Mouse (Mus musculus) lung, postnatal 0 days (tissue): ENCODE data around the gene Cd248. TPM values are rescaled to one million over a fixed set of nuclear protein-coding genes. Genes with fewer than 3 reads are reported as not detected.
A peak's percentile ranks its signal among the peaks of the same experiment; 100 is the strongest.

Source experiments
- ATAC-seq: fragments of 200-750 bp; cut with Nextera tagmentation; 2 replicates; pipeline ENCODE4 v1.8.0; 2017; ENCODE audit warnings: moderate library complexity
- DNase-seq: peaks from one replicate; pipeline ENCODE4 v3.0.0-alpha.2; 2016; ENCODE audit warnings: low spot score
- H3K27ac ChIP-seq: fragments of 300-500 bp; sonication (generic); 2 replicates; pipeline ENCODE4 v1.5.1; 2014; ENCODE audit warnings: antibody characterized with exemption, mild to moderate bottlenecking, low read length, mixed read lengths
- H3K27me3 ChIP-seq: fragments of 300-500 bp; sonication (generic); replicated peaks from 2 replicates; pipeline ENCODE4 v1.6.1; 2014; ENCODE audit warnings: low read length, mixed read lengths; ENCODE audit not compliant: insufficient read depth
- H3K36me3 ChIP-seq: fragments of 300-500 bp; sonication (generic); 2 replicates; pipeline ENCODE4 v1.6.1; 2014; ENCODE audit warnings: low read length, mixed read lengths; ENCODE audit not compliant: insufficient read depth
- H3K4me1 ChIP-seq: fragments of 300-500 bp; sonication (generic); 2 replicates; pipeline ENCODE4 v1.6.1; 2014; ENCODE audit warnings: antibody characterized with exemption, low read depth, low read length, mixed read lengths; ENCODE audit not compliant: insufficient read depth
- H3K4me2 ChIP-seq: fragments of 300-500 bp; sonication (generic); replicated peaks from 2 replicates; pipeline ENCODE4 v1.6.1; 2014; ENCODE audit warnings: low read depth, mild to moderate bottlenecking, low read length, moderate library complexity, mixed read lengths
- H3K4me3 ChIP-seq: fragments of 300-500 bp; sonication (generic); 2 replicates; pipeline ENCODE4 v1.5.1; 2014; ENCODE audit warnings: low read depth, low read length
- H3K9ac ChIP-seq: fragments of 300-500 bp; sonication (generic); replicated peaks from 2 replicates; pipeline ENCODE4 v1.6.1; 2014; ENCODE audit warnings: low read depth, mild to moderate bottlenecking
- H3K9me3 ChIP-seq: fragments of 300-500 bp; sonication (generic); 2 replicates; pipeline ENCODE4 v1.6.1; 2016; ENCODE audit warnings: low read length, mixed read lengths
- CTCF ChIP-seq: IDR thresholded peaks from 2 replicates; pipeline ENCODE4 v1.5.1; 2016; ENCODE audit warnings: antibody characterized with exemption, mild to moderate bottlenecking
- EP300 ChIP-seq: IDR thresholded peaks from 2 replicates; pipeline ENCODE4 v1.6.1; 2016; ENCODE audit warnings: antibody characterized with exemption, mild to moderate bottlenecking, control low read depth
- WGBS: fragments of 180-500 bp; shearing (Covaris S2); extraction: QIAGEN DNeasy Blood & Tissue Kit; methylation state at CpG from one replicate; pipeline ENCODE4 v1.1.7; 2014; 5-methylcytosine and 5-hydroxymethylcytosine counted together
- polyA plus RNA-seq: library from polyadenylated mRNA; unstranded; fragments of >200 nt; fragmentation: Nextera tagmentation; extraction: Ambion mirVana; gene quantifications from 2 replicates; pipeline ENCODE4 v1.2.1, GENCODE M21; 2015

Gene Cd248
- polyA plus RNA-seq, 1 experiment from 2014 or later, result 25.1 TPM

DNA sequence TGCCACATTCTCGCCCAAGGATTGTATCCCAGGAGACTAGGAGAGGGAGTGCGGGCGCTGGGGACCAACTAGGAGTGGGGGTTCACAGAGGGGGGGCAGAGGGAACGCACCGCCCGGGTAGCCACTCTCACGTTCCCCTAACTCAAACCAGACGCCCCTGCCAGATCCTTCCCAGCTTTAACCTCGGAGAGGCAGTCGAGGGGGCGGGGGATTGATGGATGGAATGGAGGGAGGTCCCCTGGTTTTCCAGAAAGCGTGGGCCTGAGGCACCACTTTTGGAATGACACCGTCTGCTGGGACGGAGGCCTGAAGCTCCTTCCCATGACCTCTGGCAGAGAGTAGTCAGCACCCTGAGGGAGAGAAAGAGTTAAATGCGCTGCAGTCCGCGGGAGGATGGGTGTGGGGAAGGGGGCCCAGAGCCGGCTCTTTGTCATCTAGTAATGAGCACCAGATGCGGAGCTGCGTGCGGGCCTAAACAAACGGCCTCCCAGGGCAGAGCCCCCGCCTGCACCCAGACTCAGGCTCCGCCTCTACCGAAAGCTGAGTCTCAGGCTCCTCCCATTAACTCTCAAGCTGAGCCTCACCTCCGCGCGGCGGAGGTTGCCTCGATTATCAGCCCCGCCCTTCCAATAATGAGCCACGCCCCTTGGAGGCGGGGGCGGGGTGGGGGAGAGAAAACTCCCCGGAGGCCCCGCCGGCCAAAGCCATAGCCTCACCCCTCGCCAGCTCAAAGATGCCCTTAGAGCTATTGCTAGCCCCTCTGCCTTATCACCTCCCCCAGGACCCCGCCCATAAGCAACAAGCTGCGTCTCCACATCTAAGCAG, 3.9 kb downstream of the Cd248 start:
- 2% methylated on average over 38 of the region's 40 CpGs for WGBS

DNA sequence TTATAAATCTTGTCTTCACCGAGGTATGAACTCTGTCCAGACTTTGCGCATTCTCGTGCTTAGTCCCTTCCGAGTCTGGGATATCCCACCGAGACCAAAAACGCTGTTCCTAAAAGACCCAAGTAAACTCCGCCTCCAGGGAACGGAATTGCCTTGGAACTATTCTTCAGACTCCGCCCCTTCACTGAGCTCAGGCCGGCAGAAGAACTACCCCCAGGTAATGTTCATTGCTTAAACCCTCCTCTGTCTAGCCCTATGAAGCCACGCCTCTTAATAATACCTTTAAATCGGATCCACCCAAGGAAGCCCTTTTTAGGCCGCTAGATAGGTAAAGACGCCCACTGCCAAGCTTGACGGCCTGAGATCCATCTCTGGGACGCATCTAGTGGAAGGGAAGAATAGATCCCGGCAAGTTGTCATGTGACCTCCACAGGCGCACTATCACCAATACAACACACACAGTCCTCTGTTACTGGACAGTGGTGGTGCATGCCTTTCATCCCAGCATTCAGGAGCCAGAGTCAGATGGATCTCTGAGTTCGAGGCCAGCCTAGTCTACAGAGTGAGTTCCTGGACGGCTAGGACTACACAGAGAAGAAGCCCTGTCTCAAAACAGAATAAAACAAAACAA, 4.6 kb downstream of the Cd248 start:
- DNase-seq (peak; percentile 60), ATAC-seq (peak; percentile 6)
- Histone ChIP-seq H3K4me3 (peak overlapping the region; percentile 41), H3K4me1 (peaks cover 7% of the 10 kb centered on the region; the same call in 1 of the 2 replicates), H3K36me3 (no peaks in the 10 kb centered on the region), H3K9ac (no peak overlapping the region), H3K27me3 (0 out of 2 replicates have a peak, but pooled peaks cover 11% of the 10 kb centered on the region), H3K4me2 (peak overlapping the region; percentile 70), H3K27ac (peak overlapping the region; percentile 11; the same call in 1 of the 2 replicates), H3K9me3 (no peaks in the 10 kb centered on the region)
- no peak for TF ChIP-seq EP300
- WGBS, result 3% methylated on average over 20 of the region's 20 CpGs

More for the DNA sequence above, 3.9 kb downstream of the Cd248 start:
- H3K36me3 ChIP-seq, result no peaks in the 10 kb centered on the region
- ATAC-seq, result peak; percentile 80
- 0 out of 2 replicates have a peak overlapping the region, but pooled peaks have one; percentile 16 for H3K9ac ChIP-seq
- peak; percentile 92 for DNase-seq
- 0 out of 2 replicates have a peak, but pooled peaks cover 11% of the 10 kb centered on the region for H3K27me3 ChIP-seq
- no peaks in the 10 kb centered on the region for H3K9me3 ChIP-seq
- H3K27ac ChIP-seq, result peak overlapping the region; percentile 11; the same call in 1 of the 2 replicates
- TF ChIP-seq CTCF (no peak), EP300 (no peak)
- peaks cover 14% of the 10 kb centered on the region; the same call in 1 of the 2 replicates for H3K4me1 ChIP-seq
- H3K4me2 ChIP-seq, result peak overlapping the region; percentile 70
- H3K4me3 ChIP-seq, result peak overlapping the region; percentile 41

DNA sequence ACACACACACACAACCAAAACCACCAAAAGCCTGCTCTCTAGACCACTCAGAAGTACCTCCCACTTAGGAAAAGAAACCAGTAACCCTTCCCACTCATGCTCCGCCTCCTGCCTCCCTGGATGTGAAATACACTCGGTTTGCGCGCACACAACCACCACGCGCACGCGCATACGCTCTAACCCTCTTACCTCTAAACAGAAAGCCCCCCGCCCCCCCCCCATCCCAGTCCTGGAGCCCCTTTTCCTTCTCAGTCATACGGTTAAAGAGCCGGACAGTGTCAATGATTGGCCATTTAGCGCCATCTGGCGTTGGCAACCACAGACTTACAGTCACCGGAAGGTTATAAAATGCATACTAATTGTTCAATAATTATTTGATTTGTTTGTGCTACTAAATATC, 5.2 kb downstream of the Cd248 start:
- WGBS, result 1% methylated on average over 15 of the region's 15 CpGs
- Histone ChIP-seq H3K4me2 (peak overlapping the region; percentile 70), H3K9me3 (no peaks in the 10 kb centered on the region), H3K27me3 (0 out of 2 replicates have a peak, but pooled peaks cover 11% of the 10 kb centered on the region), H3K36me3 (no peaks in the 10 kb centered on the region), H3K4me1 (peaks cover 6% of the 10 kb centered on the region; the same call in 1 of the 2 replicates), H3K4me3 (peak overlapping the region; percentile 41), H3K9ac (no peak overlapping the region), H3K27ac (no peak overlapping the region)
- ATAC-seq (peak; percentile 47), DNase-seq (peak; percentile 67)
- TF ChIP-seq EP300, result no peak
- TF ChIP-seq CTCF, result peak; percentile 74

- TF ChIP-seq EP300 (0 out of 2 replicates have a peak, but pooled peaks have one; percentile 20), CTCF (no peak)
- H3K4me2 ChIP-seq, result no peak overlapping the region; the same call in 1 of the 2 replicates
These were observed 5.6 kb downstream of the Cd248 start for GRCm38 (mm10) chr19:5073518-5073917.

GRCm38 (mm10) chr19:5079279-5079678, 11.4 kb downstream of the Cd248 start:
- DNase-seq (no peak), ATAC-seq (no peak)
- Histone ChIP-seq H3K4me1 (no peaks in the 10 kb centered on the region), H3K9ac (no peak overlapping the region), H3K9me3 (no peaks in the 10 kb centered on the region), H3K4me2 (no peak overlapping the region), H3K27me3 (peaks cover 28% of the 10 kb centered on the region; the same call in 1 of the 2 replicates), H3K36me3 (no peaks in the 10 kb centered on the region), H3K27ac (no peak overlapping the region), H3K4me3 (no peak overlapping the region)
- TF ChIP-seq EP300 (no peak), CTCF (no peak)
- 87% methylated on average over 1 of the region's 1 CpGs for WGBS

More at GRCm38 (mm10) chr19:5073518-5073917, 5.6 kb downstream of the Cd248 start:
- Histone ChIP-seq H3K27me3 (0 out of 2 replicates have a peak, but pooled peaks cover 8% of the 10 kb centered on the region), H3K9me3 (no peaks in the 10 kb centered on the region), H3K9ac (no peak overlapping the region), H3K4me3 (no peak overlapping the region), H3K36me3 (no peaks in the 10 kb centered on the region), H3K4me1 (peaks cover under 1% of the 10 kb centered on the region; the same call in 1 of the 2 replicates), H3K27ac (no peak overlapping the region)
- ATAC-seq, result no peak
- no peak for DNase-seq
- 23% methylated on average over 5 of the region's 5 CpGs for WGBS

DNA sequence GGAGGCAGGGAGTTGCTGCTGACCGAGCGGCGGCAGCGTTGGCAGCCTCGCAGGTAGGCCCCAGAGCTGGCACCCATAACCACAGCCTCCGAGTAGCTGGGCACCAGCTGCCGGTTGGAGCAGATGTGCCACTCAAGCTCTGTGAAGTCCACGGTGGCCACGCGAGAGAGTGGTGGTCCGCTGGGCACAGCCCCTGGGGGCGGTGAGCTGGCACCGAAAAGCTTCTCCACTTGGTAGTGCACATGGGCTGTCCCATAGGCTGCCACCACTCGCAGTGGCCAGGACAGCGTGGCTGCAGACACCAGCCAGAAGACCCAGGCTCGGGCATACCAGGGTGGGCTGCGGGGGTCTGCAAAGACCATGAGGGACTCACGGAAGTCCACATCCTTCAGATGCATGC, 14.1 kb downstream of the Cd248 start:
- Histone ChIP-seq H3K27ac (no peak overlapping the region), H3K9me3 (no peaks in the 10 kb centered on the region), H3K9ac (no peak overlapping the region), H3K36me3 (no peaks in the 10 kb centered on the region), H3K4me3 (no peak overlapping the region), H3K27me3 (peaks cover 48% of the 10 kb centered on the region), H3K4me2 (no peak overlapping the region), H3K4me1 (no peaks in the 10 kb centered on the region)
- 59% methylated on average over 15 of the region's 18 CpGs for WGBS
- TF ChIP-seq EP300, result no peak
- no peak for TF ChIP-seq CTCF
- no peak for DNase-seq
- ATAC-seq, result no peak
